Mouse (Mus musculus): ENCODE data around the gene Rhobtb1. TPM values are rescaled to one million over a fixed set of nuclear protein-coding genes. Genes with fewer than 3 reads are reported as not detected.

Gene Rhobtb1
- total and polyA plus RNA-seq, 2 experiments from 2014 or later, result 12.1 to 16.9 TPM

DNA sequence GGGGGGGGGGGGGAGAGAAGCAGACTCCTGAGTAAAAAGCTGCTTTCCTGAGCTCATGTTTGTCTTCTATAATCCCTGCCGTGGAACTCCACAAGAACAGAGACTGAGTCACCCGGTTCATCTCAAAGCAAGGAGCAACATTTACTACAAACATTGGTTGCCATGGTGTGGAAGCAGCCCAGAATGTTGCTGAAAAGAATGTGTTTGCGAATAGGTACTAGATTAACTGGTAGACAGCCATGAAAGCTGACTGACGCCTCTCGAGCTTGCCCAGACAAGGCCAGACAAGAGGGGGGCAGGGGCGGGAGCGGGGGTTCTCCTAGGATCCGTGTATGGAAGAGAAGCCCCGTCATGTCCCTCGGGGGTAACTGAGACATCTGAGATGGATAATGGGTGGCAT is 120.2 kb downstream of the Rhobtb1 start:
- 54% methylated on average over 10 of the region's 10 CpGs for WGBS
- no peak overlapping the region for H3K4me3 ChIP-seq (ENCODE audit: low read depth, low read length)
- no peak overlapping the region for H3K4me2 ChIP-seq (ENCODE audit: low read depth)
- H3K9me3 ChIP-seq (ENCODE audit: low read length), result no peaks in the 10 kb centered on the region
- H3K27me3 ChIP-seq (ENCODE audit: insufficient read depth, low read length), result no peaks in the 10 kb centered on the region
- H3K36me3 ChIP-seq (ENCODE audit: insufficient read depth), result peaks cover 12% of the 10 kb centered on the region
- ATAC-seq, result no peak
- DNase-seq, result no peak
- H3K27ac ChIP-seq (ENCODE audit: low read depth, low read length), result no peak overlapping the region
- no peak overlapping the region for H3K9ac ChIP-seq
- TF ChIP-seq CTCF (IDR thresholded peaks at IDR 0.05; ENCODE audit: low read depth), result no peak
- H3K4me1 ChIP-seq (ENCODE audit: insufficient read depth), result no peaks in the 10 kb centered on the region

DNA sequence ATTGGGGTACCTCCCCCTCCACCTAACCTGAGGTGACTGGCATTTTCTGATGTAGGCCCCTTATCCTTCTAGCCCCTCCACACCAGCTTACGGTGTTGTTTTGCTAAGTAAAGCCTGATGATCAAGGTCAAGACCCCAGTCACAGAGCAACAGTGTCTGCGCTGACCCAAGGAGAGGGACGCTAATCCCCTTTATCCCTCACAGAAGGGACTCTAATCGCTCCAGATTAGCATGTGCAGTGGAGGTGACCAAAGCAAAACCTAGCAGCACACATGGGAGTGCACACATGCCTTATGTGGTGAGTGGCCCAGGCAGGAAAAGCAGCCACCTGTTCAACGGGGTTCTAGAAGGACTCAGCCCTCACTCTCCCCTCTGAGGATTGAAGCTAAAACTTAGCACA is 123.0 kb downstream of the Rhobtb1 start:
- Histone ChIP-seq H3K9me3 (ENCODE audit: low read length) (no peaks in the 10 kb centered on the region), H3K36me3 (ENCODE audit: insufficient read depth) (peaks cover 11% of the 10 kb centered on the region), H3K9ac (no peak overlapping the region), H3K27ac (ENCODE audit: low read depth, low read length) (no peak overlapping the region), H3K27me3 (ENCODE audit: insufficient read depth, low read length) (no peaks in the 10 kb centered on the region), H3K4me2 (ENCODE audit: low read depth) (no peak overlapping the region), H3K4me3 (ENCODE audit: low read depth, low read length) (no peak overlapping the region), H3K4me1 (ENCODE audit: insufficient read depth) (no peaks in the 10 kb centered on the region)
- 30% methylated on average over 5 of the region's 5 CpGs for WGBS
- no peak for TF ChIP-seq CTCF (IDR thresholded peaks at IDR 0.05; ENCODE audit: low read depth)
- DNase-seq (no peak), ATAC-seq (no peak)

DNA sequence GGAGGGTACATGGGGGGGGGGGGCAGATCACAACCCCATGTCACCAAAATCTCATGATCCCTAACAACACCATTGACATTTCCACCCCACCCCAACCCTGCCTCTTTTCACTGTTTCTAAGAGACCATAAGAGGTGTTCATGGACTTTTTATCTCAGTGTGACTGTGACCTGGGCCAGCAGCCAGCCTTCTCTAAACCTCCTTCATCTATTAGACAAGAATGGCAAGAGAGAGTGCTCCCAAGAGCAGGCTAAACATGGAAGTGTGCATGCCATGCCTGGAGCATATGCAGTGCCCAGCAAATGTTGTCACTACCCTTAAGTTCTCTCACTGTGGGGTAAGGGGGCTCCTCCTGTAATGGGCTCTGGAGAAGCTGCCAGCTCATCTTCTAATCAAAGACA is 123.5 kb downstream of the Rhobtb1 start:
- Histone ChIP-seq H3K4me2 (ENCODE audit: low read depth) (no peak overlapping the region), H3K4me1 (ENCODE audit: insufficient read depth) (no peaks in the 10 kb centered on the region), H3K9me3 (ENCODE audit: low read length) (no peaks in the 10 kb centered on the region), H3K9ac (no peak overlapping the region), H3K4me3 (ENCODE audit: low read depth, low read length) (no peak overlapping the region), H3K27ac (ENCODE audit: low read depth, low read length) (no peak overlapping the region), H3K36me3 (ENCODE audit: insufficient read depth) (peaks cover 16% of the 10 kb centered on the region), H3K27me3 (ENCODE audit: insufficient read depth, low read length) (no peaks in the 10 kb centered on the region)
- ATAC-seq (no peak), DNase-seq (no peak)
- no peak for TF ChIP-seq CTCF (IDR thresholded peaks at IDR 0.05; ENCODE audit: low read depth)

DNA sequence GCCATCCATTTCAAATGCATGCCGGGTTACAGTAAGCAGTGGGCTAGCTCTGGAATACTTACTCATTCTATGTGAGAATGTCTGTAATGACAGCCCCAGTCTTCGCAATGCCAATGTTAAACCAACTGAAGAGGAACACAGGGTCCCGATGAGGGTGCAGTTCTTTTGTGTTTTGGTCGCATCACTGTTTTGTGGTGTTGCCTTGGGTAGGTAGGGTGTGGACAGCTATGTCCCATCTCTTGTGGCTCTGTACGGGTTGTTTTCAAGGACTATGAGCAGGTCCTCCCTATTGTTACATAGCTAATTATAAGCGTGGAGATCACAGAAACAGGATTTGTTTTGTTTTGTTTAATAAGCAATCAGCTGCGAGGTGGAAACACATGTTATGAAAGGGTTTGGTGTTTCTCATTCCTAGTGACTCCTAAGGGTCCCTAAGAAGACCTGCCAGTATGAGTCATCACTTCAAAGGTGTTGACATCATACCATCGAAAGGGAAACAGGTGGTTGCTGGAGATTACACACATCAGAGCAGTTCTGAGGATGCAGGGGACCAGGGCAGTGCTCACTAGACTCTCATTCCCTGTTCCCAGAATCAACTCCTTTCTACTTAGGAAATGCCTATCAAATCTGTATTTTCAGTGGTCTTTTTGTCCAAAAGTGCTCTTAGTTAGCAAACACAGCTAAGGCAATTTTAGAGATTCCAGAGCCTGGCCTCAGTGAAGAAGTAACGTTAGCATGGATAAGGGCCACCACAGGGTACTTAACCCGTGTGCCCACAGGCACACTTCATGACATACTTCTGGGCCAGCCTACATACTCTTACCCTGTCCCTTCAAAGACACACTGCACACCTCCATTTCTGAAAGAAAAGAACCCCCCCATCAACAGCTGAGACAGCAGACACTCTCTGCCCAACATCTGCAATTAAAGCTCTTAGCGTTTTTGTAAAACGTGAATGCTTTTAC is 124.9 kb downstream of the Rhobtb1 start:
- DNase-seq (no peak), ATAC-seq (no peak)
- Histone ChIP-seq H3K4me3 (ENCODE audit: low read depth, low read length) (no peak overlapping the region), H3K27me3 (ENCODE audit: insufficient read depth, low read length) (no peaks in the 10 kb centered on the region), H3K4me1 (ENCODE audit: insufficient read depth) (no peaks in the 10 kb centered on the region), H3K36me3 (ENCODE audit: insufficient read depth) (peaks cover 7% of the 10 kb centered on the region), H3K9me3 (ENCODE audit: low read length) (no peaks in the 10 kb centered on the region), H3K9ac (no peak overlapping the region), H3K4me2 (ENCODE audit: low read depth) (no peak overlapping the region), H3K27ac (ENCODE audit: low read depth, low read length) (no peak overlapping the region)
- WGBS, result 83% methylated on average over 12 of the region's 12 CpGs
- no peak for TF ChIP-seq CTCF (IDR thresholded peaks at IDR 0.05; ENCODE audit: low read depth)

DNA sequence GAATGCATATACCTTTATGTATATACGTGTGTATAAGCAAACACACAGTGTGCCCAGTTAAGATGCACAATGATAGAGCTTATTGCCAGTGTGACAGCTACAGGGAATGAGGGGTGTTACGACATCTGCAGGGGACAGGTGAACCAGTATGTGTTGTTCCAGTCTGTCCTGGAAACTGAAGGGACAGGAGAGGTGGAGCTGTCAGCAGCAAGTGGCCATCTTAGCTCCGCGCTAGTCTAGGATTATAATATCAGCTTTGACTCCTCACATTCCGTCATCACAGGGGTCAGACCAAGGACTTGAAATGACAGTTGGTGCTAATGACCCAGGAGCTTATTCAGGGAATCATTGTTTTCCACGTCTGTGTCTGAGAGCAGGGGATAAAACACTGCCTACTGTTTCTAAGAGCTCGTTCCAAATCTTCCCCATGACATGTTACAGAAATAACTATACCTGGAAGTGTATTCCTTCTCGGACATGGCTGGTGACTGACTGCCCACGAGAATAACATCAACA is 125.7 kb downstream of the Rhobtb1 start:
- H3K27ac ChIP-seq (ENCODE audit: low read depth, low read length), result no peak overlapping the region
- no peak overlapping the region for H3K9ac ChIP-seq
- no peaks in the 10 kb centered on the region for H3K27me3 ChIP-seq (ENCODE audit: insufficient read depth, low read length)
- no peaks in the 10 kb centered on the region for H3K4me1 ChIP-seq (ENCODE audit: insufficient read depth)
- peaks cover 7% of the 10 kb centered on the region; the same call in 1 of the 2 replicates for H3K36me3 ChIP-seq (ENCODE audit: insufficient read depth)
- no peak for DNase-seq
- TF ChIP-seq CTCF (IDR thresholded peaks at IDR 0.05; ENCODE audit: low read depth), result no peak
- ATAC-seq, result no peak
- H3K4me2 ChIP-seq (ENCODE audit: low read depth), result no peak overlapping the region
- H3K4me3 ChIP-seq (ENCODE audit: low read depth, low read length), result no peak overlapping the region
- no peaks in the 10 kb centered on the region for H3K9me3 ChIP-seq (ENCODE audit: low read length)
- 80% methylated on average over 9 of the region's 9 CpGs for WGBS

DNA sequence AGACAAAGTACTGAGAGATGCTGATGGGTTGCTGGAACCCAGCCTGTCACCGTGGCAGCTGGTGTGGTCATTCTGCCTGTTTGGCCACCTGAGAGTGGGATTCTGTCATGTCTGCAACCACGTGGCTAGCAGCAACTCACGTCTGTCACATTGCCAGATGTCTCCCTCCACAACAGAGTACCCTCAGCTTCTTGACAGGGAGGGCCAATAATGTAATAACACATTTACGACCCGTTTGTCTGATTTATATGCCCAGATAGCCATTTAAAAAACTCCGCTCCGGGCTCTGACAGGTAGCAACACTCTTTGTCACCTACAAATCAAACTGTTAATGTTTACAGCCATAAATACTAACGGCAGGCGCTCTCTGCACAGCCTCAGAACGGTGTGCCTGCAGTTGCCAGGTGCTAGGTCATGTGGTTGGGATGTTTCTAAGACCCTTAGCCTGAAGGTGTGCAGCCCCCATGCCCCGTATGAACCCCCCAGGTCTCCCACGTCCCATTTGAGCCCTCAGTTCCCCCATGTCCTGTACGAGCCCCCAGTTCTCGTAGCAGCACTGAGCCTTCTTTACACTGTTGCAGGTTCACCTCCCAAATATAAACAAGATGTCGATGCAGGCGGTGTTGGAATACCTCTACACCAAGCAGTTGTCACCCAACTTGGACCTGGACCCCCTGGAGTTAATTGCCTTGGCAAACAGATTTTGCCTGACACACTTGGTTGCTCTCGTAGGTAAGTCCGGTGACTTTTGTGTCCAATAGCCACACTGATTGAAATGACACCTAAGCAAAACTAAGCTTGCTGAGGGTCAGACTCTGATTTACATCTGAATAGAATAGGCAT is 127.8 kb downstream of the Rhobtb1 start:
- H3K36me3 ChIP-seq (ENCODE audit: insufficient read depth), result peaks cover 4% of the 10 kb centered on the region; the same call in 1 of the 2 replicates
- no peaks in the 10 kb centered on the region for H3K4me1 ChIP-seq (ENCODE audit: insufficient read depth)
- ATAC-seq (no peak), DNase-seq (no peak)
- no peak for TF ChIP-seq CTCF (IDR thresholded peaks at IDR 0.05; ENCODE audit: low read depth)
- no peak overlapping the region for H3K9ac ChIP-seq
- H3K9me3 ChIP-seq (ENCODE audit: low read length), result no peaks in the 10 kb centered on the region
- H3K4me3 ChIP-seq (ENCODE audit: low read depth, low read length), result no peak overlapping the region
- no peak overlapping the region for H3K27ac ChIP-seq (ENCODE audit: low read depth, low read length)
- WGBS, result 80% methylated on average over 18 of the region's 18 CpGs
- H3K4me2 ChIP-seq (ENCODE audit: low read depth), result no peak overlapping the region
- no peaks in the 10 kb centered on the region for H3K27me3 ChIP-seq (ENCODE audit: insufficient read depth, low read length)

All from forebrain, postnatal 0 days (tissue).